Mouse (Mus musculus): ENCODE data around the gene Myo9b. TPM values are rescaled to one million over a fixed set of nuclear protein-coding genes. Genes with fewer than 3 reads are reported as not detected.

The Myo9b gene
- total RNA-seq, 2 experiments from 2014 or later: 35.5 to 38.6 TPM

DNA sequence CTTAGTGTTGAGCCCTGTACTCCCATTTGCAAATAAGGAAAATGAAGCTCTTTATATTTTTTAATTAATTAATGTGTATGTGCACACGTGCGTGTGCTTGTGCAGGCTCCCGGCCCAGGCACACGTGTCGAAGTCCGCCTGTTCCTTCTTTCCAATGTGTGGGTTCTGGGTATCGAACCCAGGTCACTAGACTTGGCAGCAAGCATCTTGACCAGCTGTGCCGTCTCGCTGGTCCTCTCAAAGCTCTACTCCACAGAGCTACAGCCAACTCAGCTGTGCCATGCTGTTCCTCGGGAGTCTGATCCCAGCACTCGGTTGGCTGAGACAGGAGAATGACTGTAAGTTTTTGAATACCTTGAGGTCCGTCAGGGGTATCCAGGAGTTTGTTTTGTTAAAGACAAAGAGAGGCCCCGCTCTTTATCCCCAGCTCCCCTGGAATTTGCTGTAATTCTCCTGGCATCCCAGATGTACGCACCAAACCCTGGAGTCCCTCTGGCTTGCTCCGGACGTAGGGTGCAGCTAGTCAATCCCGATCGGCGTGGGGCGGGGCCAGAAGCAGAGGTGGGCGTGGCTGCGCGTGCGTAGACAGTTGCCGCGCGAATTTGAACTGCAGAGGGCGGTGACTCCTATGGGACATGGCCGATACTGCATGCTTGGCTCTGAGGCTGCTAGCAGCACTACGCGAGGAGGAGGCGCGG is 133.0 kb downstream of the Myo9b start, which contains the start of gene Ankle1:
Gene Ankle1 (plus strand): TSS at position 610 of the 698 bp plus-strand sequence.
- peak; percentile 82 for ATAC-seq (replicated peaks; ENCODE audit: poor library complexity, severe bottlenecking)

- ATAC-seq (replicated peaks; ENCODE audit: poor library complexity, severe bottlenecking): peak; percentile 79
Observed at GRCm38 (mm10) chr8:71406099-71407015, 133.8 kb downstream of the Myo9b start.

DNA sequence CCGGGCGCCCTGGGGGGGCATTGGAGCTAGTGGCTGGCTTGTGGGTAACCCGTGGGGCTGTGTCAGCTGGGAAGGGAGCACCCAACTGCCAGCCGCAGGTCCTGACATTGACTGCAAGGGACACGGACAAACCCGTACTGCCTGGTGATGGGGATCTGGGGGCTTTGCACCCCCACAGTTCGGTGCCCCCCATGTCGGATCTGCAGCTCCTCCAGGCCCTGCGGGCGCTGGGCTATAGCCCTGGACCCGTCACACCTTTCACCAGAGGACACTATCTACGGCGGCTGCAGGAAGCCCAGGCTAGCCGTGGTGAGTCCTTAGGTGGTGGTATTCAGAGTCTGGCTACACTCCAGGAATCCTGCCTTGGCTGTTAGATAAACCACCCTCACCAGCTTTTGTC is 134.9 kb downstream of the Myo9b start:
- no peak for ATAC-seq (replicated peaks; ENCODE audit: poor library complexity, severe bottlenecking)

DNA sequence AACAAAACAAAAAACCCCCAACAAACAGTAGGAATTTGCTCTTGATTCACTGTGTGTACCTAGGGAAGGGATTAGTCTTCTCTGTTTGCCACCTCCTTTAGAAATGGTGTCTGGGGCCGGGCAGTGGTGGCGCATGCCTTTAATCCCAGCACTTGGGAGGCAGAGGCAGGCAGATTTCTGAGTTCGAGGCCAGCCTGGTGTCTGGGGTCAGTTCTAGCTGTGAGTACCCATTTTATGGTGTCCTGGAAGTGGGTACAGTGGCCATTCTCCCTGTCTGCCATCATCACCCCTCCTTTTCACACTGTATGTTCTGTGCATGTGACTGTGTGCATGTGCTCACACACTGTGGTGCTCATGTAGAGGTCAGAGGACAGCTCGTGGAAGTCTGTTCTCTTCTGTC is 135.7 kb downstream of the Myo9b start:
- no peak for ATAC-seq (replicated peaks; ENCODE audit: poor library complexity, severe bottlenecking)

Other genes with a start within 250 kb of the Myo9b start
- 17.7 and 36.8 TPM in 2 replicates for gene Haus8, start 220 bp downstream of the Myo9b start, total RNA-seq (2014; fragmentation: Nextera tagmentation)
- 55.1 and 56.2 TPM in 2 replicates for gene Haus8, start 220 bp downstream of the Myo9b start, total RNA-seq (2017)
- 108 and 154 TPM in 2 replicates for gene Use1, start 94.1 kb downstream of the Myo9b start, total RNA-seq (2014; fragmentation: Nextera tagmentation)
- 140 and 156 TPM in 2 replicates for gene Use1, start 94.1 kb downstream of the Myo9b start, total RNA-seq (2017)
- gene Ocel1, start 98.6 kb downstream of the Myo9b start, total RNA-seq (2014; fragmentation: Nextera tagmentation): 8.8 and 12.4 TPM in 2 replicates
- gene Ocel1, start 98.6 kb downstream of the Myo9b start, total RNA-seq (2017): 8.9 TPM in 2 replicates
- gene Nr2f6, start 109.2 kb downstream of the Myo9b start, total RNA-seq (2014; fragmentation: Nextera tagmentation): 1.3 and 7.5 TPM in 2 replicates
- gene Nr2f6, start 109.2 kb downstream of the Myo9b start, total RNA-seq (2017): 3.3 and 4.1 TPM in 2 replicates
- not detected in 2 replicates for gene Ushbp1, start 123.1 kb downstream of the Myo9b start, total RNA-seq (2014; fragmentation: Nextera tagmentation)
- gene Ushbp1, start 123.1 kb downstream of the Myo9b start, total RNA-seq (2017): not detected in 2 replicates
- 70.0 and 84.9 TPM in 2 replicates for gene Babam1, start 124.1 kb downstream of the Myo9b start, total RNA-seq (2014; fragmentation: Nextera tagmentation)
- 98.5 and 101 TPM in 2 replicates for gene Babam1, start 124.1 kb downstream of the Myo9b start, total RNA-seq (2017)
- 11.1 and 11.7 TPM in 2 replicates for gene Ankle1, start 133.3 kb downstream of the Myo9b start, total RNA-seq (2014; fragmentation: Nextera tagmentation)
- gene Ankle1, start 133.3 kb downstream of the Myo9b start, total RNA-seq (2017): 11.3 and 12.4 TPM in 2 replicates
- 1.6 and 7.4 TPM in 2 replicates for gene Abhd8, start 190.9 kb downstream of the Myo9b start, total RNA-seq (2014; fragmentation: Nextera tagmentation)
- 4.7 and 5.4 TPM in 2 replicates for gene Abhd8, start 190.9 kb downstream of the Myo9b start, total RNA-seq (2017)
- gene Mrpl34, start 192.2 kb downstream of the Myo9b start, total RNA-seq (2014; fragmentation: Nextera tagmentation): 56.5 and 77.6 TPM in 2 replicates
- gene Mrpl34, start 192.2 kb downstream of the Myo9b start, total RNA-seq (2017): 62.2 and 79.8 TPM in 2 replicates
- 24.0 and 34.2 TPM in 2 replicates for gene Dda1, start 196.5 kb downstream of the Myo9b start, total RNA-seq (2014; fragmentation: Nextera tagmentation)
- 16.9 and 20.3 TPM in 2 replicates for gene Dda1, start 196.5 kb downstream of the Myo9b start, total RNA-seq (2017)
- gene Ano8, start 213.2 kb downstream of the Myo9b start, total RNA-seq (2014; fragmentation: Nextera tagmentation): 0.43 and 2.5 TPM in 2 replicates
- gene Ano8, start 213.2 kb downstream of the Myo9b start, total RNA-seq (2017): 1.9 and 4.5 TPM in 2 replicates
- gene Gtpbp3, start 215.4 kb downstream of the Myo9b start, total RNA-seq (2014; fragmentation: Nextera tagmentation): 3.5 and 12.4 TPM in 2 replicates
- gene Gtpbp3, start 215.4 kb downstream of the Myo9b start, total RNA-seq (2017): 13.5 and 21.5 TPM in 2 replicates
- gene Plvap, start 239.0 kb downstream of the Myo9b start, total RNA-seq (2014; fragmentation: Nextera tagmentation): not detected in 2 replicates
- gene Plvap, start 239.0 kb downstream of the Myo9b start, total RNA-seq (2017): 0.10 and 0.43 TPM in 2 replicates